15 mouse cellular contexts compared by ENCODE assay signal in genomic region chrX:11713423-11713822, GRCm38 (mm10).
A peak's percentile ranks its signal among the peaks of the same experiment; 100 is the strongest.
DNase-seq lines count a peak whose midpoint lies in the region.
"Had no signal": no experiment of that assay in that cellular context is flagged by ENCODE, and none has a peak within 500 bp of the region (broad histone marks: within the 10 kb centered on the region; RNA-seq: fewer than 3 reads in every experiment).

No protein-coding gene starts in this region.

- 82% methylated on average over 3 of the region's 3 CpGs for WGBS in heart, embryonic 10.5 days

- intact Hi-C loops in heart, postnatal 14 days (cut with DNase I), result no loop called here

- no peaks in the 10 kb centered on the region for H3K36me3 ChIP-seq in heart, embryonic 10.5 days
- H3K36me3 ChIP-seq: embryonic facial prominence, embryonic 15.5 days; limb, embryonic 10.5 days; neural tube, embryonic 15.5 days had no signal

- H3K4me3 ChIP-seq in heart, embryonic 10.5 days, result no peak overlapping the region
- H3K4me3 ChIP-seq: embryonic facial prominence, embryonic 15.5 days; forebrain, embryonic 13.5 days; gastrocnemius, adult 2 months; limb, embryonic 10.5 days; megakaryocyte, embryonic 14.5 days; neural tube, embryonic 15.5 days had no signal

- H3K27ac ChIP-seq in heart, embryonic 10.5 days, result no peak overlapping the region
- H3K27ac ChIP-seq: embryonic facial prominence, embryonic 15.5 days; forebrain, embryonic 13.5 days; gastrocnemius, adult 2 months; kidney, postnatal 0 days; limb, embryonic 10.5 days; liver, embryonic 14.5 days; neural tube, embryonic 15.5 days had no signal

- no peaks in the 10 kb centered on the region for H3K9me3 ChIP-seq in heart, embryonic 10.5 days
- H3K9me3 ChIP-seq: embryonic facial prominence, embryonic 15.5 days; forebrain, embryonic 13.5 days; limb, embryonic 10.5 days; megakaryocyte, embryonic 14.5 days; neural tube, embryonic 15.5 days had no signal

- 0 out of 2 replicates have a peak, but pooled peaks cover under 1% of the 10 kb centered on the region for H3K4me1 ChIP-seq in heart, embryonic 10.5 days
- H3K4me1 ChIP-seq: embryonic facial prominence, embryonic 15.5 days; forebrain, embryonic 13.5 days had no signal

- peaks cover 37% of the 10 kb centered on the region; the same call in 1 of the 2 replicates for H3K27me3 ChIP-seq in heart, embryonic 10.5 days (ENCODE audit: insufficient read depth, poor library complexity, severe bottlenecking)
- H3K27me3 ChIP-seq: embryonic facial prominence, embryonic 15.5 days; forebrain, embryonic 13.5 days; neural tube, embryonic 15.5 days had no signal

- peak; percentile 45 to 58 for DNase-seq in heart, postnatal 14 days
- DNase-seq in heart, embryonic 10.5 days (ENCODE audit: low spot score), result no peak
- DNase-seq in cerebellum, adult 11 months, result peak; percentile 52
- peak; percentile 80 to 88 for DNase-seq in cerebellum, postnatal 10 days
- peak; percentile 59 for DNase-seq in lung, postnatal 14 days
- DNase-seq in Muller cell, postnatal 12 days (ENCODE audit: inconsistent ontology term), result no peak
- no peak for DNase-seq in layer of hippocampus, adult 18-20 months (ENCODE audit: low spot score in 2 of 2)
- DNase-seq: gastrocnemius, adult 2 months had no signal

Comparison
In these comparisons a context has a peak if more than half of its experiments do, and no peak if none do; other contexts are left out.
1. DNase-seq: peak in heart, postnatal 14 days (2 of 2), cerebellum, adult 11 months (single experiment), cerebellum, postnatal 10 days (2 of 2) and lung, postnatal 14 days (single experiment); none in heart, embryonic 10.5 days (single experiment), Muller cell, postnatal 12 days (single experiment) and layer of hippocampus, adult 18-20 months (0 of 2).